In genomic region chr5:81021331-81021863, GRCm38 (mm10) we compare ENCODE assay signal across 8 mouse cellular contexts. TPM values are rescaled to one million over a fixed set of nuclear protein-coding genes. Genes with fewer than 3 reads are reported as not detected.
DNase-seq lines count a peak whose midpoint lies in the region; ATAC-seq and TF ChIP-seq lines count a peak whose summit lies in the region.

No protein-coding gene starts in this region.

- no peaks in the 10 kb centered on the region for H3K9me3 ChIP-seq in forebrain, embryonic 13.5 days (replicated peaks)
- no peaks in the 10 kb centered on the region for H3K9me3 ChIP-seq in lung, postnatal 0 days (ENCODE audit: low read length)

- no peak for TF ChIP-seq POLR2A in testis, adult 2 months (IDR thresholded peaks at IDR 0.05; ENCODE audit: control insufficient read depth, low read depth, low read length)

- peak overlapping the region; percentile 87 for H3K9ac ChIP-seq in forebrain, embryonic 13.5 days
- H3K9ac ChIP-seq in lung, postnatal 0 days (replicated peaks; ENCODE audit: low read depth) = peak overlapping the region; percentile 50

- DNase-seq in testis, postnatal 14 days (ENCODE audit: low spot score) = no peak
- DNase-seq in heart, postnatal 25 days (ENCODE audit: low spot score) = peak; percentile 4
- peak; percentile 60 to 69 for DNase-seq in layer of hippocampus, postnatal 36 days
- peak; percentile 29 for DNase-seq in lung, postnatal 0 days (ENCODE audit: low spot score)
- peak; percentile 71 to 74 for DNase-seq in right cerebral cortex, adult 2 months (ENCODE audit: low spot score in 2 of 2)
- no peak for DNase-seq in thymus, postnatal 25 days

- H3K27ac ChIP-seq in testis, adult 2 months (ENCODE audit: control insufficient read depth, insufficient read depth, low read depth, low read length) = no peak overlapping the region
- H3K27ac ChIP-seq in forebrain, embryonic 13.5 days = peak overlapping the region; percentile 97
- peak overlapping the region; percentile 14; the same call in 1 of the 2 replicates for H3K27ac ChIP-seq in lung, postnatal 0 days (ENCODE audit: low read length)

- peak; percentile 0; the same call in 1 of the 2 replicates for ATAC-seq in forebrain, embryonic 13.5 days
- no peak for ATAC-seq in lung, postnatal 0 days

- under 1% methylated on average over 39 of the region's 39 CpGs for WGBS in forebrain, embryonic 13.5 days
- WGBS in lung, postnatal 0 days = 1% methylated on average over 39 of the region's 39 CpGs

- TF ChIP-seq CTCF in testis, adult 2 months (IDR thresholded peaks at IDR 0.05; ENCODE audit: control insufficient read depth, insufficient read depth, insufficient replicate concordance, low read depth, low read length) = no peak
- TF ChIP-seq CTCF in lung, postnatal 0 days (IDR thresholded peaks at IDR 0.05) = peak; percentile 38

- peak overlapping the region; percentile 75 for H3K4me2 ChIP-seq in forebrain, embryonic 13.5 days
- H3K4me2 ChIP-seq in lung, postnatal 0 days (replicated peaks; ENCODE audit: low read depth, low read length) = peak overlapping the region; percentile 81

- no peaks in the 10 kb centered on the region; the same call in 1 of the 2 replicates for H3K27me3 ChIP-seq in testis, adult 2 months (ENCODE audit: control insufficient read depth, insufficient read depth, low read length)
- H3K27me3 ChIP-seq in forebrain, embryonic 13.5 days = peaks cover 31% of the 10 kb centered on the region
- H3K27me3 ChIP-seq in lung, postnatal 0 days (replicated peaks; ENCODE audit: insufficient read depth, low read length) = 0 out of 2 replicates have a peak, but pooled peaks cover 8% of the 10 kb centered on the region

- H3K4me1 ChIP-seq in testis, adult 2 months (ENCODE audit: control insufficient read depth, insufficient read depth, low read length) = peaks cover 19% of the 10 kb centered on the region
- H3K4me1 ChIP-seq in forebrain, embryonic 13.5 days = peaks cover 20% of the 10 kb centered on the region
- H3K4me1 ChIP-seq in lung, postnatal 0 days (ENCODE audit: insufficient read depth, low read depth, low read length) = peaks cover 4% of the 10 kb centered on the region; the same call in 1 of the 2 replicates

- intact Hi-C loops in heart, postnatal 25 days (cut with DNase I) = no loop called here

- TF ChIP-seq EP300 in lung, postnatal 0 days (IDR thresholded peaks at IDR 0.05) = no peak

- no peaks in the 10 kb centered on the region for H3K36me3 ChIP-seq in testis, adult 2 months (ENCODE audit: control insufficient read depth, insufficient read depth, low read length)
- H3K36me3 ChIP-seq in forebrain, embryonic 13.5 days (ENCODE audit: poor library complexity, severe bottlenecking) = no peaks in the 10 kb centered on the region
- H3K36me3 ChIP-seq in lung, postnatal 0 days (ENCODE audit: insufficient read depth, low read length) = no peaks in the 10 kb centered on the region

- peak overlapping the region; percentile 37 for H3K4me3 ChIP-seq in testis, adult 2 months (ENCODE audit: control insufficient read depth, low read depth, low read length)
- peak overlapping the region; percentile 67 for H3K4me3 ChIP-seq in forebrain, embryonic 13.5 days
- peak overlapping the region; percentile 63 for H3K4me3 ChIP-seq in lung, postnatal 0 days (ENCODE audit: low read depth, low read length)

RNA-seq across cellular contexts. Expression of gene Adgrl3, which starts 1.5 kb away (rescaled TPM):
- 17.1 and 21.1 TPM in 2 replicates for polyA plus RNA-seq in testis, adult 2 months (2012; rRNA removed)
- 31.7 and 41.4 TPM in 2 replicates for polyA plus RNA-seq in forebrain, embryonic 13.5 days (2015; fragmentation: Nextera tagmentation; extraction: Ambion mirVana)
- total RNA-seq in heart, postnatal 25 days (2021) = 1 to 10 TPM; 3.7 to 4.3 TPM
- 100 to 1,000 TPM; 157 to 179 TPM for total RNA-seq in layer of hippocampus, postnatal 36 days (2021)
- polyA plus RNA-seq in lung, postnatal 0 days (2015; fragmentation: Nextera tagmentation; extraction: Ambion mirVana) = 13.5 and 17.2 TPM in 2 replicates

Comparison
In these comparisons a context has a peak if more than half of its experiments do, and no peak if none do; other contexts are left out.
1. DNase-seq: peak in heart, postnatal 25 days (single experiment), layer of hippocampus, postnatal 36 days (2 of 2), lung, postnatal 0 days (single experiment) and right cerebral cortex, adult 2 months (2 of 2); none in testis, postnatal 14 days (single experiment) and thymus, postnatal 25 days (single experiment).
2. Peak in every context shown above with its lines, with median percentiles within 50 percentile points of each other: H3K4me3 ChIP-seq.